Mouse (Mus musculus) layer of hippocampus, adult 9-11 months (tissue): Measurements from ENCODE around the gene Ntm.
A peak's percentile ranks its signal among the peaks of the same experiment; 100 is the strongest.

Experiments used
- DNase-seq: peaks from one replicate; pipeline ENCODE4 v3.0.0; 2022

The Ntm gene

GRCm38 (mm10) chr9:29272861-29273260, 690.1 kb downstream of the Ntm start:
- no peak for DNase-seq

DNA sequence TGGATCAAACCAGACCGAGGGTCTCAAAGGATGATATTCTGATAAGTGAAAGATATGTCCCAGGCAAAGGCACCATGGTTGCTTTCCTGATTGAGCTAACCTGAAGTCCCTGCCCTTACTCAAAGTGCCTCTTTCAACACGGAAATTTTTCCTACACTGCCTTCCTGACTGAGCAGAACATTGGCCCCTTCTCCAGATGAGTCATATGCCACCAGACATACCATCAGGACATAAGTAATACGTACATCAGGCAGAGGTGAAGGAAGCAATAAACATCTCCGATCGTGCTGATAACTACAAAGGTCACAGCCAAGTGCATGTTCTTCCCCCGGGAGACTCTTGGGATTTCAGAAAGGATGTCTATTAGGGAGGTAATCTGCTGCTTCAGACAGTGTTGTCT, 693.0 kb downstream of the Ntm start:
- no peak for DNase-seq

DNA sequence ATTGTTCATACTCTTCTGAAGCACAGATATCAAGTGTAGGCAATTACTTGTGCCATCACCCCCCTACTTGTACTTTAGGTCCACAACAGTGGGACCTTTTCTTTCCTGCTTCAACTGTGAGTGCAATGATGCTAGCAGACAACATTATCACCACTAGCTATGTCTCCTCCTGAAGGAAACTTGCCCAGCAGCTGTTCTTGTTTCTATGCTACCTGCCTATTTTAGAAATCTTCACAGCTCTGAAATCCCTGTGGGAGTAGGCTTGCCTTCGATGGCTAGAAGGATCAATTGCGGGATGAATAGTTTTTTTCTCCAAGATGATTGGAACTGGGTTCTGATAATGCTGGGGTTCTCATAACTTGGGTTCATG, 693.7 kb downstream of the Ntm start:
- DNase-seq = no peak

DNA sequence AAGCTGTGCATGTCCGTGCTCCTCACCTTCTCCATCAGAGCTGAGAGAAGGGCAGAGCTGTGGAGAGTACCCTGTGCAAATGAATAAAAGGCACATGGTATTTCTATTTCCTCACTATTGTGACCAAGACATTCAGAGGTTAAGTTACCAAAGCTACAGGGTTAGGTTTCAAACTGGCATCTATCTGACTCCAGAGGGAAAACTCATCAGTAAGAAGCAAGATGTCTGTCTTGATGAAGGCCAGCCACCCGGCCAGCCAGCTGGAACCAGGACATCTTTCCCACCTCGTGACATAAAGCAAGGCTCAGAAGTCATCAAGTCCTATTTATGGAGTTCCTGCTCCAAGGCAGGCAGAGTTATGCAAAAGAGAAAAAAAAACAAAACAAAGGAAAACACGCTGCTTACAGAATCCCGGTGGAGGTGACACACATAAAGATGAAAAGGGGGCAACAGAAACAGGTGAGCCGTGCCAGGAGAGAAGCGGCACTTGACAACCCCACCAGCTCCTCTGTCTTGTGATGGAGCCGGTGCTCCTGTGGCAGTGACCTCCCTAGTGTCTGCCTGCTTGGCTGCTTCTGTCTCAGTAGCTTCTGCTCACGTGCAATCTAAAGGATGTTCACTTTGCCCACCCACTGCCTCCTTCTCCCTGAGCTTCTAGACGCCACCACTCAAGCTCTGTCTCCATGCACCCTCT, 694.2 kb downstream of the Ntm start:
- no peak for DNase-seq

GRCm38 (mm10) chr9:29267663-29268062, 695.3 kb downstream of the Ntm start:
- no peak for DNase-seq

- no peak for DNase-seq
Measured at GRCm38 (mm10) chr9:29265177-29265576, 697.8 kb downstream of the Ntm start.

DNA sequence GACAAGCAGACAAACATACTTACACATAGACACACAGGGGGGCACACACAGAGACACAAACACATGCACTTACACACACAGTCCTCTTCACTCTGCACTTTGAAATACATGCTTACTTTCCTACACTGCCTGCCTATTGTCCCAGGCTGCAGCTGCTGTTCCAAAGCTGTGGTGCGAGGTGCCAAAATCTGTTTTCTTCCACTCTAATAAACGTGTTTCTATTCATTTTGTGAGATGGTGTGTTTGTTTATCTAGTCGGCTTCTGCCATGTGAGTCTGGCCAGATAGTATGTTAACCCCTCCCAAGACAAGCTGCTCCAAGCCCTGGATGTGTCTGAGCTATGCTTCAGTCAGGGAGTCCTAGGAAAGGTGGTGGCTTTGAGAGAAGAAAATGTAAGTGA, 700.1 kb downstream of the Ntm start:
- no peak for DNase-seq

GRCm38 (mm10) chr9:29252866-29253265, 710.1 kb downstream of the Ntm start:
- DNase-seq = no peak

DNA sequence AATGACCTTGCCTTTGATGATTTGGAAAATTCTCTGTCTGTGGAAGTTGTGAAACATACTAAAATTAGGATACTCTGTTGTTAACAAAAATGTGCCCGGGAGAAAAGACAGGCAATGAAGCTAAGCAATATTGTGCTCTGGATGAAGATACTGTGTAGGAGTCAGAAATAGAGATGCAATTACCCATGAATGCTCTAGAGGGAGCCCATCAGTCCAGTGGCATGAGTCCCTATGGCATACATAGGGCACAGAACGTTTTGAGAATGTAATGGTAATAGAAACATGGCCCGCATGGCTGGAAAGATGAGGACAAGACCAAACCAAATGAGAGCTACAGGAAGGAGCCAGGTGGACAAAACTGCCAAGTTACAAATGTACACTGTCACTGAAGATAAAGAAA, 712.1 kb downstream of the Ntm start:
- no peak for DNase-seq

DNA sequence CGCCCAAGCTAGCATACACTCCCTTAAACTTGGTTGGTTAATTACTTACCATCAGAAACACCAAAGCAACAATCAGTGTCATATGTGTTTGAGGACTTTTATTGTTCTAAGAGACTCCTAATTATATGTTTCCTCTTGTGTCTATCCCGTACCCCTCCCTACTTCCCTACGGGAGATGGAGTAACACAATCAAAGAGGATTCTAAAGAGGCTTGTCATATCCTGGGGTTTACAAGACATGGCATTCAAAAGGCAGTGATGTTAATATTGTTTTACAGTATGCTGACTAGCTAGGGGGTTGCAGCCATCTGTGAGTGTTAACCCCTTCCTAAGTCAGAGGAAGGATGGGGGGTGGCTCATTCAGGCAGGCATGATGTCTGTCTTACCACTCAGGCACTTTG, 715.1 kb downstream of the Ntm start:
- DNase-seq = no peak

- DNase-seq = no peak
Measured at GRCm38 (mm10) chr9:29244006-29244405, 718.9 kb downstream of the Ntm start.

- no peak for DNase-seq
Measured at GRCm38 (mm10) chr9:29242497-29243422, 720.2 kb downstream of the Ntm start.

DNA sequence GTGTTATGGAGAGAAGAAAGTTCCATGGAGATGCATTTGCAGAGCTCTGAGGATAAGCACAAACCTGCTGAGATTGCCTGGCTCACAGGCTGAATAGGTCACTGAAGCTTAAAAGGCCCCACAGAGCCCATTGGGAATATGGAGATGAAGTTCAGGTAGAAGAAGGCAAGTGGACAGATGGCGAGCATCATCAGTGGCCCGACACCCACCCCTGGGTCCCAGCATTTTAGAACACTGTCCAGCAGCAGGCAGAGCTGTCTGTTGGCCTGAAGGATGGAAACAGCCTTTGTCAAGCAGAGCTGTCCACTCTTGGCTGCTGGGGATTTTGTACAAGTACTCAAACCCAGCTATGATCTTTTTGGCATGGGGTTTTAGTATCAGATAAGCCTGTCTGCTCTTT, 722.1 kb downstream of the Ntm start:
- no peak for DNase-seq

DNA sequence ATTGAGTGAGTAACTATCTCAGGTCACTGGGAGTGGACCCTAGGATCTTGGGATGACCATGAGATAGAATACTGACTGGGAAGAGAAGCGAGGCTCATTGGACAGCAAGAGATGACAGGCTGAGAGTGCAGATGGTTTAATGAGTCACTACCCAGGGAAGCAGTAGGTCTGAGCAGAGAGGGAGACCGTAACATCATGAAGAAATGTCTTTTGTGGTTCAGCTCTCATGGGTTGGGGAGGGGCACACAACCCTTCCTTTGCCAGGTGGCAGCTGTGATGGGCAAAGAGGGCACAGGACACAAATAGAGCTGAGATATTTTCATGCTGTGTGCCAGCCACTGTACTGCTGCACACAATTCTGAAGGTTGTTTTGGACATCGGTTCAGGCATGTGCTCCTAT, 724.0 kb downstream of the Ntm start:
- DNase-seq = no peak

DNA sequence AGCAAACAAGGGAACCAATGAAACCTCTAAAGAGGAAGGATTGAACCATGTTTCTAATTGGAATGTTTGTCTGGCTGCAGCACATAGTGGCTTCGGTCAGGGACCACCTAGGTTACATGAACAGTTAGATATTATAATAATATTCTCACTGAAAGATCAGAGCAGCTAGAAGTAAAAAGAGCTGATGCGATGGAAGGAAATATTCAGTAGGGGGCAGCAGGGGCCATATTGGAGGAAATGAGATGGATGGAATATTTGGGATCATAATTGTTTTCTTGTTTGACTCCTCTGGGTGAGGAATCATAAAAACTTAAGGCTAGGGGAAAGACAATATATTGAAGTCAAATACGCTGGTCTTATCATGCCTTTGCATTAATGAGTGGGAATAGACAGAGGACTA, 726.2 kb downstream of the Ntm start:
- no peak for DNase-seq

DNA sequence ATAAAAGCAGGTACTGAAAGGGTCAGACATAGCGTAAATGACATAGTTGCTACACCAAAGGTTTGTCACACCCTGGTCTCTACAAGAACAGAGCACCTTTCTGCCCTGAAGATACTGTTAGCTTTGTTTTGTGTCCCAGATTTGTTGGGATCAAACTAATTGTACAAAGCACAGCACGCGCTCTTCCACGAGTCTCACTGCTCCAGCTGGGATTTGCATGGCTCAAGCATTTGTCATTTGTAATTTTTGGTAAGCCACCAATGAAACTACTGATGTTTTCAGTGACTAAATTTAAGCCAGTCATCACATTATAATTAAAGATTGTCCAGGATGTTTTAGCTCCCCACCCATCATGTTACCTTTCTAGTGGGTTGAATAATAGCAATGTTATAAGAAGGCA, 735.2 kb downstream of the Ntm start:
- no peak for DNase-seq

- no peak for DNase-seq
Measured at GRCm38 (mm10) chr9:29222915-29223545, 739.9 kb downstream of the Ntm start.

DNA sequence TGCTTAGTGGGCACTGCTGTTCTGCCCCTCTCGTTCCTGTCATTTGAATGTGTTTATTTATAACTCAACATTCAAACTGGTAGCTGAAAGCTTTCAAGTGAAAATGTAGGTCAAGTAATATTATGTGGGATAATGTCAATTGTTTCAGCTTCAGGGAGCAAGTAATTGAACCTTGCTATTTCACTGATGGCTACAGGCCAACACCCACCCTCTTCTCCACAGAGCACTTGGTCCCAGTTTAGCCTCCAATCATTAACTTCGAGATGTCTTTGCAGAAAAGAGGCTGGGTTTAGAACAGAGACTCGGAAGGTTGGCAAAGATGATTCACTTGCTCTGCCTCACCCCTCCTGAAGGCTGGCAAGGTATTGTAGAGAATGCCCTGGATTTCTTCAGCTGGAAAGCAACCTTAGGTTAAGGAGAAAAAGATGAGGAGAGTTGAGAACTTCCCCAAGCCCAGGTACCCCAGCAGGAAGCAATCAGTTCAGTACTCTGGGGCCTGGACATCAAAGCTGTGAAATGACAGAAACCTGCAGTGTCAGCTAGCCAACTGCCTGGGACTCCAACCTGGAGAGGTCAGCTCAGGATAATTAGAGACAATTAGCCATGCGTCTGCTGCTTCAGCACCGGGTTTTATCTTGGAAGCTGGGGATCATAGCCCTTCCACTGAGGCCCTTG, 741.9 kb downstream of the Ntm start:
- DNase-seq = no peak

- DNase-seq = peak; percentile 24
Measured at GRCm38 (mm10) chr9:29220493-29220892, 742.4 kb downstream of the Ntm start.

GRCm38 (mm10) chr9:29217951-29218350, 745.0 kb downstream of the Ntm start:
- DNase-seq = no peak

DNA sequence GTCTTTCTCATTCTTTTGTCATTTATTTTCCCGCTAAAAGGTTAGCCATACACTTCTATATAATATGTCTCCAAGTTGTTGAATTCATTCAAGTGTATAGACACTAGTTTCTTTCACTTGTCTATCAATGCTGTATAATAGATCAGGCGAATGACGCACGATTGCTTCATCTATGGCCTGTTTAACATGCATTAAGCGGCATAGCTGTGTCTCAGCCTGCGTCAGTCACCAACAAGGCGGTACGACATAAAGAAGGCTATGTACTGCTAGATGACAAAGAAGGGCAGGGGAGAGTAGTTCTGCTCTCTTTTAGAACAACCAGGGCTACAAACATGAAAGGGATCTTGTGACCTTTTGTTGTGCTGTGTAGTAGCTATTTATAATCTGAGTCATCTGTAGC, 746.4 kb downstream of the Ntm start:
- no peak for DNase-seq

DNA sequence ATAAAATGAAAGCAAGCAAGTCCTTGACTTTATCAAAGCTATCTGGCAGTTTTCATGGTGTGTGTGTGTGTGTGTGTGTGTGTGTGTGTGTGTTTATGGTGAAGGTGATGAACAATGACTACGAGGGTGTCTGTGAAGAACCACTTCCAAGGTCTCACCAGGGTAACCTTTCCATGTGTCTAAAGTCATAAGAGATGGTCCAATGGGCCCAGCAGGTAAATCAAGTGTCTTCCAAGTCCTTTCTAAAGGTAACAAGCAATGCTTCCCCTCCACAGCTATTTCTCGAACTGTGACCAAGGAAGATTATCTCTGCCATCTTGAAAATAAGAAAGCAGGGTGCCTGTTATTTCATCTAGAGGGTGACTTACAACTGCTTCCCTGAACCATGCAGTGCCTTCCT, 747.1 kb downstream of the Ntm start:
- DNase-seq = no peak

- no peak for DNase-seq
Measured at GRCm38 (mm10) chr9:29215241-29215640, 747.7 kb downstream of the Ntm start.
